9 mouse cellular contexts compared by ENCODE assay signal in the genomic region with DNA sequence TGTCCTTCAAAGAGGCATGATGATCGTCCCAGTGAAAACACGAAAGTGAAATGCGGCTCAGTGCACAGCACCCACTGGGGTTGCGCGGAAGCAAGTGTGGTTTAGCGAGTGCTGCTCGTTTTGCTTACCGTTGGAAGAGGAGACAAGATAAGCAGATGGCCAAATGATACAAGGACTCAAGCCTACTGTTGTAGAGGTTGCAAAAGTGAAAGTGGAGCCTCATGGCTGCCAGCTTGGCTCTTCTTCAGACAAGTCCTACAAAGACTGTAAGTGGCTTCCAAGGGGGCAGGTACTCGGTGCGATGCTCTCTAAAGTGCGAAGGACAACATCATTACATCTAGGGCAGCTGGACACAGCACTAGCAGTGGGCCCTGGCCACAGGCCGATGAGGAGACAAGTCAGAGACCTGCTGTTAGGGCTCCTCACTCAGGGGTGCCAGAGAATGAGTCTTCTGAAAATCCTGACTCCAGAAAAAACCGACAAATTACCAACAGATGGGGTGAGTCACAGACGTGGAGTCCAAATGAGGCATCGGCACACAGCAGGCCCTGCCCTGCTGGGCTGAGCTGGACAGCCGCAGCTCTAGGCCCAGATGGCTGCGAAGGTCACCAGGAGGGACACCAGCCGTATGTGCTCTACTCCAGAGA.
DNase-seq lines count a peak whose midpoint lies in the region; ATAC-seq lines count a peak whose summit lies in the region.
"Had no signal": no experiment of that assay in that cellular context is flagged by ENCODE, and none has a peak within 500 bp of the region (broad histone marks: within the 10 kb centered on the region; RNA-seq: fewer than 3 reads in every experiment).

No protein-coding gene starts in this region.

- no peak for ATAC-seq in inflammation-experienced regulatory T-cells, adult 6 months
- ATAC-seq: intestine, postnatal 0 days had no signal

- DNase-seq in adrenal gland, adult (ENCODE audit: inconsistent age in 2 of 2, low spot score in 1 of 2) = peak; percentile 30 to 73
- DNase-seq in adrenal gland, postnatal 4 days (ENCODE audit: low spot score in 2 of 2) = no peak
- peak; percentile 27 for DNase-seq in right cerebral cortex, postnatal 25 days
- DNase-seq in right cerebral cortex, postnatal 36 days (ENCODE audit: low spot score in 2 of 2) = no peak
- peak; percentile 12 for DNase-seq in heart, adult 8-10 months (ENCODE audit: low spot score)
- no peak for DNase-seq in urinary bladder, adult 18-20 months (ENCODE audit: low spot score in 2 of 2)
- no peak for DNase-seq in urinary bladder, postnatal 4 days (ENCODE audit: low spot score in 2 of 2)

Comparison
In these comparisons a context has a peak if more than half of its experiments do, and no peak if none do; other contexts are left out.
1. DNase-seq: peak in adrenal gland, adult (2 of 2), right cerebral cortex, postnatal 25 days (single experiment) and heart, adult 8-10 months (single experiment); none in adrenal gland, postnatal 4 days (0 of 2), right cerebral cortex, postnatal 36 days (0 of 2), urinary bladder, adult 18-20 months (0 of 2) and urinary bladder, postnatal 4 days (0 of 2).